Mouse (Mus musculus) intestine, embryonic 16.5 days (tissue): ENCODE results near the gene Ubqln2. TPM values are rescaled to one million over a fixed set of nuclear protein-coding genes. Genes with fewer than 3 reads are reported as not detected.

Experiments
- ATAC-seq: fragments of 200-750 bp; cut with Nextera tagmentation; 2 replicates; pipeline ENCODE4 v1.8.0; 2017; ENCODE audit warnings: moderate TSS enrichment, moderate library complexity
- H3K27ac ChIP-seq: fragments of 300-500 bp; sonication (generic); 2 replicates; pipeline ENCODE4 v1.5.1; 2014; ENCODE audit warnings: mild to moderate bottlenecking, low read length
- H3K27me3 ChIP-seq: fragments of 300-500 bp; sonication (generic); replicated peaks from 2 replicates; pipeline ENCODE4 v1.6.1; 2014; ENCODE audit warnings: low read length, control low read depth, mixed read lengths; ENCODE audit not compliant: control insufficient read depth, insufficient read depth
- H3K36me3 ChIP-seq: fragments of 300-500 bp; sonication (generic); 2 replicates; pipeline ENCODE4 v1.6.1; 2014; ENCODE audit warnings: low read length, control low read depth; ENCODE audit not compliant: control insufficient read depth, insufficient read depth
- H3K4me1 ChIP-seq: fragments of 300-500 bp; sonication (generic); 2 replicates; pipeline ENCODE4 v1.6.1; 2014; ENCODE audit warnings: low read length, control low read depth, mixed read lengths; ENCODE audit not compliant: control insufficient read depth, insufficient read depth
- H3K4me2 ChIP-seq: fragments of 300-500 bp; sonication (generic); 2 replicates; pipeline ENCODE4 v1.6.1; 2014; ENCODE audit warnings: low read depth, low read length, control low read depth
- H3K4me3 ChIP-seq: fragments of 300-500 bp; sonication (generic); 2 replicates; pipeline ENCODE4 v1.5.1; 2014; ENCODE audit warnings: mild to moderate bottlenecking, low read length
- H3K9ac ChIP-seq: fragments of 300-500 bp; sonication (generic); 2 replicates; pipeline ENCODE4 v1.6.1; 2014; ENCODE audit warnings: low read depth, low read length
- H3K9me3 ChIP-seq: fragments of 300-500 bp; sonication (generic); 2 replicates; pipeline ENCODE4 v1.6.1; 2016; ENCODE audit warnings: low read length, control low read depth; ENCODE audit not compliant: control insufficient read depth
- WGBS: fragments of 180-500 bp; shearing (Covaris S2); extraction: QIAGEN DNeasy Blood & Tissue Kit; methylation state at CpG from one replicate; pipeline ENCODE4 v1.1.7; 2014; 5-methylcytosine and 5-hydroxymethylcytosine counted together
- polyA plus RNA-seq: library from polyadenylated mRNA; unstranded; fragments of >200 nt; fragmentation: Nextera tagmentation; extraction: Ambion mirVana; gene quantifications from 2 replicates; pipeline ENCODE4 v1.2.1, GENCODE M21; 2015

Gene Ubqln2
- polyA plus RNA-seq, 1 experiment from 2014 or later, result 10.6 TPM

- Histone ChIP-seq H3K4me1 (no peaks in the 10 kb centered on the region), H3K4me3 (no peak overlapping the region), H3K9me3 (no peaks in the 10 kb centered on the region), H3K4me2 (no peak overlapping the region), H3K27ac (no peak overlapping the region), H3K27me3 (no peaks in the 10 kb centered on the region), H3K36me3 (no peaks in the 10 kb centered on the region), H3K9ac (no peak overlapping the region)
- WGBS, result 17% methylated on average over 2 of the region's 2 CpGs
- ATAC-seq, result no peak
Measured at GRCm38 (mm10) chrX:153528399-153528798, 30.4 kb downstream of the Ubqln2 start.

Other genes with a start within 250 kb of the Ubqln2 start
- not detected in 2 replicates for gene Cypt3, start 60.4 kb downstream of the Ubqln2 start, polyA plus RNA-seq
- 4.3 TPM in 2 replicates for gene Kctd12b, start 198.2 kb downstream of the Ubqln2 start, polyA plus RNA-seq
- gene Nbdy, start 225.4 kb downstream of the Ubqln2 start, polyA plus RNA-seq, result 73.8 and 77.3 TPM in 2 replicates